ENCODE assay signal across 8 mouse cellular contexts in genomic region chr11:70018131-70018990, GRCm38 (mm10). TPM values are rescaled to one million over a fixed set of nuclear protein-coding genes. Genes with fewer than 3 reads are reported as not detected.
DNase-seq lines count a peak whose midpoint lies in the region; ATAC-seq and TF ChIP-seq lines count a peak whose summit lies in the region.

No protein-coding gene starts in this region.

- peak overlapping the region; percentile 69 for H3K4me3 ChIP-seq in gastrocnemius, adult 2 months
- peak overlapping the region; percentile 51 for H3K4me3 ChIP-seq in bone marrow macrophage, adult 2 months (ENCODE audit: insufficient read depth, low read length)
- H3K4me3 ChIP-seq in forebrain, embryonic 12.5 days (replicated peaks) = peak overlapping the region; percentile 70
- peak overlapping the region; percentile 61 for H3K4me3 ChIP-seq in intestine, embryonic 14.5 days (ENCODE audit: low read depth, low read length)
- H3K4me3 ChIP-seq in liver, adult 2 months (ENCODE audit: insufficient read depth, low read depth, low read length) = peak overlapping the region; percentile 50
- peak overlapping the region; percentile 67 for H3K4me3 ChIP-seq in neural tube, embryonic 11.5 days (ENCODE audit: low read depth, low read length)

- H3K4me2 ChIP-seq in forebrain, embryonic 12.5 days = peak overlapping the region; percentile 93
- H3K4me2 ChIP-seq in intestine, embryonic 14.5 days (ENCODE audit: low read length) = peak overlapping the region; percentile 56
- H3K4me2 ChIP-seq in neural tube, embryonic 11.5 days (ENCODE audit: low read depth) = peak overlapping the region; percentile 90

- peak overlapping the region; percentile 79 for H3K27ac ChIP-seq in gastrocnemius, adult 2 months
- no peak overlapping the region for H3K27ac ChIP-seq in bone marrow macrophage, adult 2 months (ENCODE audit: insufficient read depth, low read depth, low read length)
- peak overlapping the region; percentile 90 for H3K27ac ChIP-seq in forebrain, embryonic 12.5 days
- peak overlapping the region; percentile 81 for H3K27ac ChIP-seq in intestine, embryonic 14.5 days (ENCODE audit: low read depth)
- H3K27ac ChIP-seq in liver, adult 2 months (replicated peaks; ENCODE audit: insufficient read depth, low read depth, low read length) = no peak overlapping the region
- peak overlapping the region; percentile 78 for H3K27ac ChIP-seq in neural tube, embryonic 11.5 days (ENCODE audit: low read depth, low read length)

- H3K9ac ChIP-seq in forebrain, embryonic 12.5 days = peak overlapping the region; percentile 96
- peak overlapping the region; percentile 69 for H3K9ac ChIP-seq in intestine, embryonic 14.5 days (ENCODE audit: low read length)
- H3K9ac ChIP-seq in liver, adult 2 months (ENCODE audit: low read depth, low read length) = peak overlapping the region; percentile 53
- peak overlapping the region; percentile 78 for H3K9ac ChIP-seq in neural tube, embryonic 11.5 days (ENCODE audit: low read length)

- intact Hi-C loops in gastrocnemius, adult 2 months (cut with DNase I) = no loop called here

- 1% methylated on average over 21 of the region's 25 CpGs for WGBS in forebrain, embryonic 12.5 days
- WGBS in intestine, embryonic 14.5 days = under 1% methylated on average over 25 of the region's 25 CpGs
- WGBS in liver, adult 2 months = 12% methylated on average over 22 of the region's 25 CpGs
- WGBS in neural tube, embryonic 11.5 days = 1% methylated on average over 20 of the region's 25 CpGs

- DNase-seq in gastrocnemius, adult 2 months = peak; percentile 59
- DNase-seq in gastrocnemius, adult 18-20 months (ENCODE audit: low spot score) = no peak
- peak; percentile 77 for DNase-seq in intestine, embryonic 14.5 days (ENCODE audit: low spot score)
- no peak for DNase-seq in liver, adult 2 months (ENCODE audit: extremely low read depth, low read depth, low spot score)
- peak; percentile 82 for DNase-seq in neural tube, embryonic 11.5 days (ENCODE audit: low spot score)
- no peak for DNase-seq in ovary, adult 18-20 months (ENCODE audit: low spot score)

- H3K4me1 ChIP-seq in bone marrow macrophage, adult 2 months (ENCODE audit: control insufficient read depth, insufficient read depth, low read length) = peaks cover 24% of the 10 kb centered on the region
- H3K4me1 ChIP-seq in forebrain, embryonic 12.5 days = peaks cover 67% of the 10 kb centered on the region
- H3K4me1 ChIP-seq in intestine, embryonic 14.5 days (replicated peaks; ENCODE audit: control insufficient read depth, insufficient read depth, low read length) = peaks cover 51% of the 10 kb centered on the region
- H3K4me1 ChIP-seq in liver, adult 2 months (ENCODE audit: control insufficient read depth, insufficient read depth, low read length) = peaks cover 8% of the 10 kb centered on the region
- H3K4me1 ChIP-seq in neural tube, embryonic 11.5 days (ENCODE audit: control insufficient read depth, insufficient read depth, low read length) = peaks cover 27% of the 10 kb centered on the region

- H3K27me3 ChIP-seq in forebrain, embryonic 12.5 days = no peaks in the 10 kb centered on the region
- no peaks in the 10 kb centered on the region for H3K27me3 ChIP-seq in intestine, embryonic 14.5 days (replicated peaks; ENCODE audit: control insufficient read depth, insufficient read depth, low read length)
- no peaks in the 10 kb centered on the region for H3K27me3 ChIP-seq in liver, adult 2 months (ENCODE audit: control insufficient read depth, insufficient read depth, low read length)
- H3K27me3 ChIP-seq in neural tube, embryonic 11.5 days (ENCODE audit: control insufficient read depth, insufficient read depth, low read length) = no peaks in the 10 kb centered on the region

- TF ChIP-seq POLR2A in bone marrow macrophage, adult 2 months (IDR thresholded peaks at IDR 0.05; ENCODE audit: borderline replicate concordance, low read depth, low read length) = no peak
- no peak for TF ChIP-seq POLR2A in liver, adult 2 months (IDR thresholded peaks at IDR 0.05; ENCODE audit: extremely low read depth, insufficient read depth, low read length)

- TF ChIP-seq CTCF in gastrocnemius, adult 2 months (IDR thresholded peaks at IDR 0.05) = no peak
- no peak for TF ChIP-seq CTCF in bone marrow macrophage, adult 2 months (IDR thresholded peaks at IDR 0.05; ENCODE audit: low read depth, low read length)
- no peak for TF ChIP-seq CTCF in liver, adult 2 months (IDR thresholded peaks at IDR 0.05; ENCODE audit: low read depth, low read length)

- no peak for ATAC-seq in forebrain, embryonic 12.5 days (ENCODE audit: low FRiP score)
- no peak for ATAC-seq in intestine, embryonic 14.5 days (replicated peaks; ENCODE audit: low FRiP score, low TSS enrichment, low read depth)
- no peak for ATAC-seq in neural tube, embryonic 11.5 days (ENCODE audit: insufficient read depth, low FRiP score, low TSS enrichment)

- no peaks in the 10 kb centered on the region for H3K9me3 ChIP-seq in forebrain, embryonic 12.5 days
- H3K9me3 ChIP-seq in intestine, embryonic 14.5 days (ENCODE audit: control insufficient read depth, low read length) = no peaks in the 10 kb centered on the region
- no peaks in the 10 kb centered on the region for H3K9me3 ChIP-seq in neural tube, embryonic 11.5 days (ENCODE audit: control insufficient read depth, low read length)

- peaks cover 15% of the 10 kb centered on the region; the same call in 1 of the 2 replicates for H3K79me2 ChIP-seq in liver, adult 2 months (ENCODE audit: control insufficient read depth, insufficient read depth, low read length)

- no peaks in the 10 kb centered on the region; the same call in 1 of the 2 replicates for H3K36me3 ChIP-seq in forebrain, embryonic 12.5 days (replicated peaks)
- H3K36me3 ChIP-seq in intestine, embryonic 14.5 days (ENCODE audit: control insufficient read depth, insufficient read depth, low read length) = 0 out of 2 replicates have a peak, but pooled peaks cover 6% of the 10 kb centered on the region
- H3K36me3 ChIP-seq in liver, adult 2 months (ENCODE audit: control insufficient read depth, insufficient read depth, low read length) = peaks cover 9% of the 10 kb centered on the region; the same call in 1 of the 2 replicates
- H3K36me3 ChIP-seq in neural tube, embryonic 11.5 days (ENCODE audit: control insufficient read depth, insufficient read depth, low read length) = no peaks in the 10 kb centered on the region

RNA-seq across cellular contexts. Expression of gene Dlg4, which starts 1.6 kb away (rescaled TPM):
- total RNA-seq in gastrocnemius, adult 2 months (2021) = 1 to 10 TPM; 3.2 to 5.2 TPM
- total RNA-seq in gastrocnemius, adult 18-20 months (2021) = 1 to 10 TPM; 3.4 to 5.3 TPM
- 31.1 and 34.0 TPM in 2 replicates for polyA plus RNA-seq in bone marrow macrophage, adult 2 months (2012; ENCODE audit: insufficient read depth, insufficient read length, missing spikeins)
- polyA plus RNA-seq in forebrain, embryonic 12.5 days (2016; fragmentation: Nextera tagmentation; extraction: Ambion mirVana) = 20.3 and 24.9 TPM in 2 replicates
- 7.7 and 8.6 TPM in 2 replicates for polyA plus RNA-seq in intestine, embryonic 14.5 days (2014; fragmentation: Nextera tagmentation; extraction: Ambion mirVana)
- total RNA-seq in liver, adult 2 months (2014; rRNA removed) = 0.37 and 1.0 TPM in 2 replicates
- polyA plus RNA-seq in liver, adult 2 months (2012; rRNA removed) = 1.1 and 1.3 TPM in 2 replicates
- polyA plus RNA-seq in neural tube, embryonic 11.5 days (2014; fragmentation: Nextera tagmentation; extraction: Ambion mirVana) = 14.6 and 15.0 TPM in 2 replicates

RNA-seq across cellular contexts. Expression of gene Acadvl, which starts 3.1 kb away (rescaled TPM):
- total RNA-seq in gastrocnemius, adult 2 months (2021) = 100 to 1,000 TPM; 266 to 502 TPM
- total RNA-seq in gastrocnemius, adult 18-20 months (2021) = 100 to 1,000 TPM; 319 to 378 TPM
- 46.4 and 51.3 TPM in 2 replicates for polyA plus RNA-seq in bone marrow macrophage, adult 2 months (2012; ENCODE audit: insufficient read depth, insufficient read length, missing spikeins)
- 43.5 and 48.4 TPM in 2 replicates for polyA plus RNA-seq in forebrain, embryonic 12.5 days (2016; fragmentation: Nextera tagmentation; extraction: Ambion mirVana)
- polyA plus RNA-seq in intestine, embryonic 14.5 days (2014; fragmentation: Nextera tagmentation; extraction: Ambion mirVana) = 72.8 and 73.8 TPM in 2 replicates
- 314 and 344 TPM in 2 replicates for total RNA-seq in liver, adult 2 months (2014; rRNA removed)
- 302 and 314 TPM in 2 replicates for polyA plus RNA-seq in liver, adult 2 months (2012; rRNA removed)
- 49.3 and 54.1 TPM in 2 replicates for polyA plus RNA-seq in neural tube, embryonic 11.5 days (2014; fragmentation: Nextera tagmentation; extraction: Ambion mirVana)

RNA-seq across cellular contexts. Expression of gene Dvl2, which starts 18.0 kb away (rescaled TPM):
- total RNA-seq in gastrocnemius, adult 2 months (2021) = 1 to 10 TPM; 3.6 to 5.0 TPM
- total RNA-seq in gastrocnemius, adult 18-20 months (2021) = 1 to 10 TPM; 3.5 to 4.3 TPM
- 20.4 and 25.8 TPM in 2 replicates for polyA plus RNA-seq in bone marrow macrophage, adult 2 months (2012; ENCODE audit: insufficient read depth, insufficient read length, missing spikeins)
- polyA plus RNA-seq in forebrain, embryonic 12.5 days (2016; fragmentation: Nextera tagmentation; extraction: Ambion mirVana) = 45.2 and 46.6 TPM in 2 replicates
- polyA plus RNA-seq in intestine, embryonic 14.5 days (2014; fragmentation: Nextera tagmentation; extraction: Ambion mirVana) = 32.0 and 32.6 TPM in 2 replicates
- 2.8 TPM in 2 replicates for total RNA-seq in liver, adult 2 months (2014; rRNA removed)
- polyA plus RNA-seq in liver, adult 2 months (2012; rRNA removed) = 3.7 and 4.5 TPM in 2 replicates
- polyA plus RNA-seq in neural tube, embryonic 11.5 days (2014; fragmentation: Nextera tagmentation; extraction: Ambion mirVana) = 35.8 and 39.0 TPM in 2 replicates

RNA-seq across cellular contexts. Expression of gene Phf23, which starts 22.8 kb away (rescaled TPM):
- total RNA-seq in gastrocnemius, adult 2 months (2021) = 10 to 100 TPM; 19.2 to 21.8 TPM
- 10 to 100 TPM; 18.0 to 19.2 TPM for total RNA-seq in gastrocnemius, adult 18-20 months (2021)
- 77.6 and 78.1 TPM in 2 replicates for polyA plus RNA-seq in bone marrow macrophage, adult 2 months (2012; ENCODE audit: insufficient read depth, insufficient read length, missing spikeins)
- polyA plus RNA-seq in forebrain, embryonic 12.5 days (2016; fragmentation: Nextera tagmentation; extraction: Ambion mirVana) = 91.3 and 99.1 TPM in 2 replicates
- polyA plus RNA-seq in intestine, embryonic 14.5 days (2014; fragmentation: Nextera tagmentation; extraction: Ambion mirVana) = 37.6 and 43.9 TPM in 2 replicates
- 8.0 and 8.5 TPM in 2 replicates for total RNA-seq in liver, adult 2 months (2014; rRNA removed)
- 8.8 and 12.1 TPM in 2 replicates for polyA plus RNA-seq in liver, adult 2 months (2012; rRNA removed)
- 54.4 and 57.6 TPM in 2 replicates for polyA plus RNA-seq in neural tube, embryonic 11.5 days (2014; fragmentation: Nextera tagmentation; extraction: Ambion mirVana)

RNA-seq across cellular contexts. Expression of gene Gabarap, which starts 27.4 kb away (rescaled TPM):
- 100 to 1,000 TPM; 194 to 232 TPM for total RNA-seq in gastrocnemius, adult 2 months (2021)
- 100 to 1,000 TPM; 211 to 222 TPM for total RNA-seq in gastrocnemius, adult 18-20 months (2021)
- 1,001 and 1,002 TPM in 2 replicates for polyA plus RNA-seq in bone marrow macrophage, adult 2 months (2012; ENCODE audit: insufficient read depth, insufficient read length, missing spikeins)
- polyA plus RNA-seq in forebrain, embryonic 12.5 days (2016; fragmentation: Nextera tagmentation; extraction: Ambion mirVana) = 527 and 539 TPM in 2 replicates
- 481 and 495 TPM in 2 replicates for polyA plus RNA-seq in intestine, embryonic 14.5 days (2014; fragmentation: Nextera tagmentation; extraction: Ambion mirVana)
- 175 and 176 TPM in 2 replicates for total RNA-seq in liver, adult 2 months (2014; rRNA removed)
- polyA plus RNA-seq in liver, adult 2 months (2012; rRNA removed) = 430 and 476 TPM in 2 replicates
- polyA plus RNA-seq in neural tube, embryonic 11.5 days (2014; fragmentation: Nextera tagmentation; extraction: Ambion mirVana) = 530 and 552 TPM in 2 replicates

Comparison
In these comparisons a context has a peak if more than half of its experiments do, and no peak if none do; other contexts are left out.
1. DNase-seq: peak in gastrocnemius, adult 2 months (single experiment), intestine, embryonic 14.5 days (single experiment) and neural tube, embryonic 11.5 days (single experiment); none in gastrocnemius, adult 18-20 months (single experiment), liver, adult 2 months (single experiment) and ovary, adult 18-20 months (single experiment).
2. H3K27ac ChIP-seq: peak in gastrocnemius, adult 2 months (single experiment), forebrain, embryonic 12.5 days (single experiment), intestine, embryonic 14.5 days (single experiment) and neural tube, embryonic 11.5 days (single experiment); none in bone marrow macrophage, adult 2 months (single experiment) and liver, adult 2 months (single experiment).
3. Peak in every context shown above with its lines, with median percentiles within 50 percentile points of each other: H3K4me3 ChIP-seq, H3K4me2 ChIP-seq and H3K9ac ChIP-seq.